Mouse (Mus musculus): ENCODE measurements around the gene Bbc3.

DNA sequence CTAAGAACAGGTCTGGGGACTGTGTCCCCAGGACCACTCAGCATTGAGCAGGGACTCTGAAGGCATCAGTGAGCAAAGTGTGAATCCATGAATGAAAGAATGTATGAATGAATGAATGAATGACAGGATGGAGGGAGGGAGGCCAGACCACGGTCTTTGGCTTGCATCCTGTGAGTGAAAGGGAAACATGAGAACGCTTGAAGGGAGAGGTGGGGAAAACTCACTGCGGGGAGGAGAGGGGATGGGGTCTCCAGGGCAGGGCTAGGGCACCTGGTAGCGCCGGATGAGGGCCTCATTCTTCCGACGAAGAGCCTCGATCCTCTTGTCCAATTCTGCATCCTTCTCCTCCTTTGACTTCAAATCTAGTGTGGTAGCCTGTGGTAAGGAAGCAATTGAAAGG, 24.2 kb upstream of the Bbc3 start:
- no peak for TF ChIP-seq POLR2A (IDR thresholded peaks at IDR 0.05; ENCODE audit: low read depth, low read length)
- TF ChIP-seq CTCF (IDR thresholded peaks at IDR 0.05; ENCODE audit: extremely low read depth, insufficient read length, insufficient replicate concordance, low read depth, low read length) = no peak

Measured in small intestine, adult 2 months (tissue).